Mouse (Mus musculus): ENCODE measurements around the gene Parp14. TPM values are rescaled to one million over a fixed set of nuclear protein-coding genes. Genes with fewer than 3 reads are reported as not detected.
"Not testable (repeated sequence)": the region's sequence is repeated elsewhere in the genome, so short reads cannot be mapped to it uniquely, and the experiment has no call there.

The Parp14 gene
- polyA plus RNA-seq, 1 experiment from 2014 or later, result 0.14 TPM

DNA sequence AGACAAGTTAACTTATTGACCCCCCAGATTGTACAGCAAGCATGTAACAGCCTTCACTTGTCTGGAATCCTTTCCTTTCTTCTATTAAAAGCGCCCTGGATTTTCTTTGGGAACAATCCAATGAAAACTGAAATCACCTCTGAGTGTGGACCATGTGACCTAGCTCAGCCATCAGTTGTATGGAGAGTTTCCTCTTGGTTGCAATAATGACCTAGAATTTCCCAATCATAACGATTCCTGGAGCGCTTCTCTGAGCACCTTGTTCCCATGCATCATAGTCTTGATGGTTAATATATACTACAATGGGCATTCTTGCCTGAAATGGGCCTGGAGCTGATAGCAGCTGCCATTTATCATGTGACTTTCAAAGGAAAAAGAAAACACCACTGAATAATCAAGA lies 29.2 kb upstream of the Parp14 start:
- Histone ChIP-seq H3K9me3 (replicated peaks) (no peaks in the 10 kb centered on the region), H3K36me3 (ENCODE audit: poor library complexity, severe bottlenecking) (no peaks in the 10 kb centered on the region), H3K4me2 (no peak overlapping the region), H3K4me1 (no peaks in the 10 kb centered on the region), H3K9ac (no peak overlapping the region), H3K27ac (no peak overlapping the region), H3K27me3 (no peaks in the 10 kb centered on the region), H3K4me3 (no peak overlapping the region)
- ATAC-seq, result no peak
- WGBS, result 91% methylated on average over 3 of the region's 3 CpGs

DNA sequence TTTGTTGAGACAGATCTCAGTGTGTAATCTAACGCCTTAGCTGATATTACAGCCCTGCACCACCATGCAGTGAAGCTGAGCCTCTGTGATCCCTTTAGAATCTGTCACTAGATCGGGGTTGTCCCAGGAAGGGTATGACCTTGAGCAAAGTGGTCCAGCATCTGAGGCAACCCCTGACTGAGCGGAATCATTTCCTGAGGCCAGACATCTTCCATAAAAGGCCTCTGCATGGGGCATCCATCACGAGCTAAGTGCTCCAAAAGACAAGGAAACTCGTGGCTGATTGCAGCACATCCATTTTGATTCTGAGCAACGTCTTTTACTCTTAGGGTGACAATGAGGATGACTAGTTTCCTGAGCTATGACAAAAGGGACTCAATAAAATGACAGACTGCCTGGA lies 23.7 kb upstream of the Parp14 start:
- Histone ChIP-seq H3K9me3 (replicated peaks) (no peaks in the 10 kb centered on the region), H3K4me1 (no peaks in the 10 kb centered on the region), H3K36me3 (ENCODE audit: poor library complexity, severe bottlenecking) (no peaks in the 10 kb centered on the region), H3K27me3 (no peaks in the 10 kb centered on the region), H3K4me3 (no peak overlapping the region), H3K9ac (no peak overlapping the region), H3K4me2 (no peak overlapping the region), H3K27ac (no peak overlapping the region)
- WGBS, result 71% methylated on average over 6 of the region's 6 CpGs
- ATAC-seq, result no peak

DNA sequence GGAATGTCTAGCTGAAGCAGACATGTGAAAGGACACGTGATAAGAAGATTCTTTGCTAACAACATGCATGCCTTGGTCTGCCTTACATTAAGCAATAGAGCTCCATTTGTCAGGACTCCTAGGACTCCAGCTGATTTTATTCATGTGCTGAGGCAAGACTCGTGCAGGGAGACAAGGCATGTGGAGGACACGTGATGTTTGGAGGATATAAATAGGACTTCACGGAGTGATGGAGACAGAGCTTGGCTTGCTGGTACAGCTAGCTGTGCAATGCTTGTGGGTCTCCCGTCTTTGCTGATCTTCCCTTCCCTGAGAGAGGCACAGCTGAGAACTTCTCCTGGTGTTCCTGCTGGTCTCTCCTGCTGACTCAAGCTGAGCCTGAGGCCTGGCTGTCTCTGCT lies 20.3 kb upstream of the Parp14 start:
- H3K9me3 ChIP-seq (replicated peaks); H3K36me3 ChIP-seq (ENCODE audit: poor library complexity, severe bottlenecking); H3K27me3 ChIP-seq; H3K27ac ChIP-seq; H3K4me3 ChIP-seq; H3K9ac ChIP-seq; H3K4me1 ChIP-seq; ATAC-seq; H3K4me2 ChIP-seq: not testable (repeated sequence)
- 86% methylated on average over 5 of the region's 5 CpGs for WGBS

DNA sequence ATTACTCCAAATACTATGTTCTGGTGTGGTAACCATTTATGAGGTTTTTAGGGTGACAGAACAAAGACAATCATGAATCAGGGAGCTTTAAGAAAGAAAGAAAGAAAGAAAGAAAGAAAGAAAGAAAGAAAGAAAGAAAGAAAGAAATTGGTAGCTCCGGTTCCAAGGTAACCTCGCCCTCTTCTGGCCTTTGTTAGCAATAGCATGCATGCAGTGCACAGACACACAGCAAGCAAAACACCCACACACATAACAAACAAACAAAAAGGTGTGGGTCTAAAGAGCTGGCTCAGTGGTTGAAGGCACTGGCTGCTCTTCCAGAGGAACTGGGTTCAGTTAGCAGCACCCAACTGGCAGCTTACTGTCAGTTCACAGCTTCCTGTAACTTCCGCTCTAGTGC lies 19.3 kb upstream of the Parp14 start:
- 74% methylated on average over 3 of the region's 3 CpGs for WGBS
- ATAC-seq, result no peak
- no peaks in the 10 kb centered on the region for H3K36me3 ChIP-seq (ENCODE audit: poor library complexity, severe bottlenecking)
- H3K4me2 ChIP-seq, result no peak overlapping the region
- no peaks in the 10 kb centered on the region for H3K27me3 ChIP-seq
- H3K9me3 ChIP-seq (replicated peaks), result 0 out of 2 replicates have a peak, but pooled peaks cover 2% of the 10 kb centered on the region
- no peak overlapping the region for H3K4me3 ChIP-seq
- no peak overlapping the region for H3K27ac ChIP-seq
- no peaks in the 10 kb centered on the region for H3K4me1 ChIP-seq
- H3K9ac ChIP-seq, result no peak overlapping the region

DNA sequence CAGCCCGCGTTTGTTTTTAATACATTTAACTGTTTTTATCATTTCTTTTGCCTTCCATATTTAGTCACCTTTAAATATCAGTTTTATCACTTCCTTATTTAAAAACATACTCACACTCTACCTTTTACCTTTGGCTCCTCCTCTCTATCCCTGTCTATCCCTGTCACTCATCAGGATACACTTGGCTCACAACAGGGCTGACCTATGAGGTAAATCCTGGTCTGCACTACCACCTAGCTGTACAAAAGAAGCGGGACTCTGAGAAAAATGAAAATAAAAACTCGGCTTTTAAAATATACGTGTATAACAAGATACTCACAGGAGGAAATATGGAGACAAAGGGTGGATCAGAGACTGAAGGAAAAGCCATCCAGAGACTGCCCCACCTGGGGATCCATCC lies 17.6 kb upstream of the Parp14 start:
- Histone ChIP-seq H3K4me1 (no peaks in the 10 kb centered on the region), H3K4me3 (no peak overlapping the region), H3K27me3 (no peaks in the 10 kb centered on the region), H3K4me2 (no peak overlapping the region), H3K27ac (no peak overlapping the region), H3K9ac (no peak overlapping the region), H3K36me3 (ENCODE audit: poor library complexity, severe bottlenecking) (no peaks in the 10 kb centered on the region), H3K9me3 (replicated peaks) (0 out of 2 replicates have a peak, but pooled peaks cover 2% of the 10 kb centered on the region)
- no peak for ATAC-seq
- 96% methylated on average over 5 of the region's 5 CpGs for WGBS

DNA sequence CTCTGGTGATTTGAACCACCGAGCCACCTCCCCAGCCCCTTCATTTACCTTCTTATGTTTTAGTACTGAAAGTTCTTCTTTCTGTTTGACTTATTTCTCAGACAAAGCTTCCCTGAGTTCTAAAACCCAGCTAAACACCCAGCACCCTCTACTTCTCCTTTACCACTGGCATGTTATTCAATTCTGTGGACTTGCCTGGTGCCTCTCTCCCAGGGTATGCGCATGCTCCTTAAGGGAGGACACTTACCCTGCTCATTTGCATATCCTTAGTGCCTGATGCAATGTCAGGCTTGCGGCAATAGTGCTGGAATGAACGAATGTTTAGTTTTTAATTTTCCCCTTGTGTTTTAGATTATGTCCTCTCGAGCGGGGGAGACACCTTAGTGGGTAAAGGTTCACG lies 16.8 kb upstream of the Parp14 start:
- Histone ChIP-seq H3K4me3 (no peak overlapping the region), H3K9ac (no peak overlapping the region), H3K4me2 (no peak overlapping the region), H3K36me3 (ENCODE audit: poor library complexity, severe bottlenecking) (no peaks in the 10 kb centered on the region), H3K4me1 (no peaks in the 10 kb centered on the region), H3K27ac (no peak overlapping the region), H3K9me3 (replicated peaks) (0 out of 2 replicates have a peak, but pooled peaks cover 2% of the 10 kb centered on the region), H3K27me3 (no peaks in the 10 kb centered on the region)
- 84% methylated on average over 7 of the region's 7 CpGs for WGBS
- no peak for ATAC-seq

DNA sequence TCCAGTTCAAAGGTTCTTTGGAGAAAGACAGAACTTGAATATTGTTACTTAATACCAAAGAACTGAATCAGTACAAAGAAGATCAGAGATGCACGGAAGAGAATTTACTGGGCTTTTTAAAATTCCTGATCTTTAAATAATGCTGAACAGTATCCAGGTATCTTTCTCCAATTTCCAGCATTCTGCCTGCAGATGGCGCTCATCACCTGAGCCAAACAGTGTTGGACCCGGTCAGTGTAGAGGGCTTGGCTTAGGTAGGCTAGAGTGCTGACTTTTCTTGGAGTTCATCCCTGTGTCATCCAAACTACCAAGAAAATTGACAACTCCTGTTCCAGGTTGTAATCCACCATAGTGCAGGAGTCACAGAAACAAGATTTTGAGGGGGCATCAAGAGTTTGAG lies 3.1 kb upstream of the Parp14 start:
- no peaks in the 10 kb centered on the region for H3K36me3 ChIP-seq (ENCODE audit: poor library complexity, severe bottlenecking)
- peaks cover 33% of the 10 kb centered on the region for H3K27me3 ChIP-seq
- H3K9me3 ChIP-seq (replicated peaks), result peaks cover 5% of the 10 kb centered on the region; the same call in 1 of the 2 replicates
- ATAC-seq, result no peak
- no peak overlapping the region for H3K9ac ChIP-seq
- H3K4me3 ChIP-seq, result no peak overlapping the region
- WGBS, result 30% methylated on average over 3 of the region's 3 CpGs
- H3K4me1 ChIP-seq, result peaks cover 16% of the 10 kb centered on the region
- H3K27ac ChIP-seq, result no peak overlapping the region
- H3K4me2 ChIP-seq, result no peak overlapping the region

DNA sequence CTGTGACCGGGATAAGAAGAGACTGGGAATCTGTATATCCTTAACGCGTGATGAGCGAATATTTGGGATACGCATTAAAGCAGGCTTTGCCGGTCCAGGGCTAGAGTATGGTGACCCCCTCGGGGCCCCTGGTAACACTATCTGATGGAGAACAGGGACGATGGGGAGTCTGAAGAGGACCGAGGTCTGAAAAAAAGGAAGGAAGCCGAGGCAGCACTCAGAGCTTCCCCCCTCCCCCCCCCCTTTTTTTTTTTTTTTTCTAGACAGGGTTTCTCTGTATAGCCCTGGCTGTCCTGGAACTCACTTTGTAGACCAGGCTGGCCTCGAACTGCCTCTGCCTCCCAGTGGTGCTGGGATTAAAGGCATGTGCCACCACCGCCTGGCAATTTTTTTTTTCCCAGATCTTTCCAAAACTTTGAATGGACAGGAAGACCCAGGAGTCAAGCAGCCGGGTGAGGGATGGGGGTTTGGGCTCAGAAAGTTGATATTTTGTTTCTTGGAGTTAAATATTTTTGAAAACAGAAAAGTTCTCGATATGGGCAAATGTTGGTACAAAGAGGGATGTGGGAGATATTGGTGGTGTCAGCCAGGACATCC lies 1.2 kb upstream of the Parp14 start:
- WGBS, result 42% methylated on average over 12 of the region's 14 CpGs
- H3K27me3 ChIP-seq, result peaks cover 33% of the 10 kb centered on the region

DNA sequence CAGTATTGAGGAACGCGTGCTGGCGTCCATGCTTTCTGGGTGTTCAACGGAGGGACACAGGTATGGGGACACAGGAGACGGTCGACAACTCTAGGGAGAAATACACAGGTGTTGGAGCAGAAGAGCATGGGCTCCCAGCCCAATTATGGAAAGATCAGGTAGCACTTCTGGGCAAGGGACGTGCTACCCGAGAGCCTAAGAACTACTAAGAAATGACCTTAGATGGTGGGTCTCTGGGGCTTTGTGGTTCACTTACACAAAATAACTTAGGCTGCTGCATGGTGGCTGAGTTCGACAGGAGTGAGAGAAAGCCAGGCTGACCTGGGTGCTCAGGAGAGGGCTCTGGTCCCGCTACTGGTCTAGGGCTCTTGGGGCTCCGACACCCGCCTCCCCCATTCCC lies 554 bp upstream of the Parp14 start:
- Histone ChIP-seq H3K9me3 (replicated peaks) (peaks cover 5% of the 10 kb centered on the region; the same call in 1 of the 2 replicates), H3K27ac (no peak overlapping the region), H3K4me2 (peak overlapping the region; percentile 96), H3K36me3 (ENCODE audit: poor library complexity, severe bottlenecking) (no peaks in the 10 kb centered on the region), H3K27me3 (peaks cover 33% of the 10 kb centered on the region), H3K9ac (no peak overlapping the region), H3K4me3 (peak overlapping the region; percentile 58), H3K4me1 (peaks cover 16% of the 10 kb centered on the region)
- no peak for ATAC-seq
- WGBS, result 27% methylated on average over 12 of the region's 12 CpGs

More for the DNA sequence above, 1.2 kb upstream of the Parp14 start:
- Histone ChIP-seq H3K9me3 (replicated peaks) (peaks cover 5% of the 10 kb centered on the region; the same call in 1 of the 2 replicates), H3K4me3 (no peak overlapping the region), H3K27ac (no peak overlapping the region), H3K9ac (no peak overlapping the region), H3K4me1 (peaks cover 16% of the 10 kb centered on the region), H3K36me3 (ENCODE audit: poor library complexity, severe bottlenecking) (no peaks in the 10 kb centered on the region), H3K4me2 (no peak overlapping the region; the same call in 1 of the 2 replicates)
- no peak for ATAC-seq

DNA sequence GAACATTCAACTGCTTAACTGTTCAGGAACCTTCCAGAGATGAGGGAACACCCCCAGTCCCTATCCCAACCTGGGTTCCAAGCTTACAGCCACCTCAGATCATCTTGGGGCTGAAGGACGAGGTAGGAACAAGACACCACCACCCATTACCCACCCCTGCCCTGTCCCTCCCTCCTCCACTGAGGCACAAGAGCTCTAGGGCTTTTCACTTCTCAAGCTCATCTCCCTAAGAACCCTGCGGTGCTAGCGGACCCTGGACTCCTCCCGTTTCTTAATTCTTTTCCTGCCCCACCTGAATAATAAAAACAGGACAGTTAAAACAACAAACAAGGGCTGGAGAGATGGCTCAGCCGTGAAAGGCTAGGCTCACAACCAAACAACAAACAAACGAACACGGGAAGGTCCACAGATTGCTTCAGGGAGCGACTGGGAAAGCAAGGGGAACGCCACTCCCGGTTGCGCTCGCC lies 730 bp downstream of the Parp14 start:
- Histone ChIP-seq H3K4me3 (peak overlapping the region; percentile 58), H3K9me3 (replicated peaks) (peaks cover 5% of the 10 kb centered on the region; the same call in 1 of the 2 replicates), H3K27ac (no peak overlapping the region), H3K27me3 (peaks cover 33% of the 10 kb centered on the region), H3K9ac (peak overlapping the region; percentile 67), H3K4me2 (peak overlapping the region; percentile 96), H3K36me3 (ENCODE audit: poor library complexity, severe bottlenecking) (no peaks in the 10 kb centered on the region), H3K4me1 (peaks cover 16% of the 10 kb centered on the region)
- WGBS, result under 1% methylated on average over 12 of the region's 12 CpGs
- ATAC-seq, result no peak

DNA sequence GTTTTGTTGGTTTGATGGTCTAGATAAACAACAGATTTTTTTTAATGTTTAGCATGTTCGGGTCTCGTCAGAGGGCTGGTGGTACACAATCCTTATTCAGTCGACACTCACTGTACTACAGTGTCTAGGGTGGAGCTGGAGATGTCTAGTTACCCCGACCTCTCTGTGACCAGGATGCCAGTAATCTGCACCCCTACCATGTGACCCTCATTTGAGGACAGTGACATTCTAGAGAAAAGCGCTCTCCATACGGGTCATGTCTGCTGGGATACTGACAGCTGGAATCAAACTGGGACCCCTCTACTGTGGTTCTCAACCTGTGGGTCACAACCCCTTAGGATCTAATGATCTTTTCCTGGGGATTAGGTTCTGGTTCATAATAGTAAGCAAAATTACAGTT lies 1.7 kb downstream of the Parp14 start:
- no peak overlapping the region for H3K27ac ChIP-seq
- H3K9ac ChIP-seq, result no peak overlapping the region
- no peaks in the 10 kb centered on the region for H3K36me3 ChIP-seq (ENCODE audit: poor library complexity, severe bottlenecking)
- peaks cover 16% of the 10 kb centered on the region for H3K4me1 ChIP-seq
- H3K4me2 ChIP-seq, result no peak overlapping the region
- WGBS, result 81% methylated on average over 6 of the region's 6 CpGs
- no peak for ATAC-seq
- no peak overlapping the region for H3K4me3 ChIP-seq
- H3K9me3 ChIP-seq (replicated peaks), result peaks cover 2% of the 10 kb centered on the region; the same call in 1 of the 2 replicates
- H3K27me3 ChIP-seq, result peaks cover 33% of the 10 kb centered on the region

DNA sequence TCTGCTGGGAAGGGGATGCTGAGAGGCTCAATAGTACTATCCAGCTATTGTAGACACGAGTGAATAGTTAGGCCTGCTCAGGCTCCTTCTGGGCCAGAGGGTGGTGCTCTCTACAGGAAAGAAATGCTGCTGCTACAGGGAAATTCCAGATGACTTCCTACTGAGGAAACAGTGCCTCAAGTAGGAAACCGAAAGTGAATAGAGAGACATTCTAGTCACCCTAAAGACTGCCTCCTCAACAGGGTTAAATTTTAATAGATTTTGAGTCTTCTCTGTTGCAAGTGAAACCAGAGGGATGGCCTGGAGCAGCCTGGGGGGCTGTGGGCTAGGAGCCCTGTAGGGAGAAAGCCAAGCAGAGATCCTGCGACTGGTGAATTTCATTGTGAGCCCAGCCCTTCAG lies 2.2 kb downstream of the Parp14 start:
- Histone ChIP-seq H3K4me2 (no peak overlapping the region), H3K9ac (no peak overlapping the region), H3K27me3 (peaks cover 33% of the 10 kb centered on the region), H3K4me3 (no peak overlapping the region), H3K9me3 (replicated peaks) (no peaks in the 10 kb centered on the region), H3K4me1 (peaks cover 16% of the 10 kb centered on the region), H3K27ac (no peak overlapping the region), H3K36me3 (ENCODE audit: poor library complexity, severe bottlenecking) (no peaks in the 10 kb centered on the region)
- WGBS, result 41% methylated on average over 3 of the region's 3 CpGs
- no peak for ATAC-seq

DNA sequence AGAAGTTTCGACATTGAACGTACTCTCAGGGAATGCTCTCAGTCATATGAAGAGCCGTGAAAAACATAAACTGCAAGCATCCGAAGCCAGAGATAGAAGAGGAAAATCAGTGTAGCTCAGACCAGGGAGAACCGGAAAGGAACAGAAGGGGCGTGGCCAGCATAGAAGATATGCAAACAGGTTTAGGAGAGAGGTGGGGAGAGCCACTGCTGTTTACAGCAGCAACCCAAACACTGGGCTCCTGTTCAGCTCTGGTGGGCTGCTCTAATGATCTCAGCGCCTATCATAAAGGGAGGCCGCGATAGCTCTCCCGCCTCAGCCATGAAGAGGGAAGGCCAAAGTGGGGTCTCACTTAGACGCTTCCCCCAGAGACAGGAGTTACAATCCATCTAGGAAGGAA lies 3.6 kb downstream of the Parp14 start:
- Histone ChIP-seq H3K4me3 (no peak overlapping the region), H3K36me3 (ENCODE audit: poor library complexity, severe bottlenecking) (no peaks in the 10 kb centered on the region), H3K9me3 (replicated peaks) (no peaks in the 10 kb centered on the region), H3K9ac (no peak overlapping the region), H3K27ac (no peak overlapping the region), H3K4me1 (peaks cover 16% of the 10 kb centered on the region), H3K27me3 (peaks cover 28% of the 10 kb centered on the region), H3K4me2 (no peak overlapping the region)
- 81% methylated on average over 11 of the region's 11 CpGs for WGBS
- ATAC-seq, result no peak

Data from forebrain, embryonic 13.5 days (tissue).